Mouse (Mus musculus): Measurements from ENCODE around the gene Slc6a3. TPM values are rescaled to one million over a fixed set of nuclear protein-coding genes. Genes with fewer than 3 reads are reported as not detected.

Gene Slc6a3
- polyA plus RNA-seq, 1 experiment from 2014 or later, result 0.10 TPM

DNA sequence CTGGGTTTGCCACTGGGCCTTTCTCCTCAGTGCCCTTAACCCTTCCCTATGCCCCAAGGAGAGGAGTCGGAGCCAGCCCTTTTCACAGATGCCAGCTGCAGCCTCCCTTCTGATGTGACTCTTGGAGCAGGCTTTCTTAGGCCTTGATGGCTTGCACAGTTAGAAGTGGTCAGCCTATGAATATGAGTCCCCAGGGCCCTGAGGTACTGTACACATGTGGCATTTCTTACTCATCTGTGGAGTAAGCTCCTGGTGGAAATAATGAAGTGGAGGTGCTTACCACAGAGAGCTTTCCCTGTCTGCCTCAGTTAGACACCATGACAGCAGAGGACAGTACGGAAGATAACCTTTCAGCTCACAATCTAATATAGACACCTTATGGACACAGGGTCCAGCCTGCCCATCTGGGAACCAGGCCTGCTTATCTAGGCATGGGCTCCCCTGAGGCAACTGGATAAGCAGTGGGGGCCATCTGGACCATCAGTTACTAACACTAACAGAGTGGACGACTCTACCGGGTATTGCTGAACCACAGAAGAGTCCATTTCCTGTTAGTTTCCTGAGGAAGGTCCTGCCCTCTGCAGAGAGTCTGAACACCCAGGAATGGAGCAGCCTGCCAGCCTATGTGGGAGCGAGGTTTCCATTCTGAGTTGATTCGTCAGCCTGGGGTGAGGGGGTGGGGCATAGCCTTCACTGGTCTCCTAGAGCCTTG lies 36.5 kb upstream of the Slc6a3 start:
- Histone ChIP-seq H3K27me3 (ENCODE audit: control insufficient read depth, insufficient read depth, low read length) (no peaks in the 10 kb centered on the region), H3K9ac (replicated peaks; ENCODE audit: low read length) (no peak overlapping the region), H3K4me1 (ENCODE audit: control insufficient read depth, insufficient read depth, low read length) (no peaks in the 10 kb centered on the region), H3K4me3 (ENCODE audit: low read depth, low read length) (no peak overlapping the region), H3K9me3 (replicated peaks; ENCODE audit: control insufficient read depth, low read length) (no peaks in the 10 kb centered on the region), H3K27ac (replicated peaks; ENCODE audit: low read depth, low read length) (no peak overlapping the region), H3K4me2 (ENCODE audit: low read depth, low read length) (no peak overlapping the region), H3K36me3 (replicated peaks; ENCODE audit: control insufficient read depth, insufficient read depth, low read depth, low read length) (no peaks in the 10 kb centered on the region; the same call in 1 of the 2 replicates)
- no peak for DNase-seq (ENCODE audit: low spot score)
- no peak for ATAC-seq (replicated peaks; ENCODE audit: insufficient number of reproducible peaks, low FRiP score, low TSS enrichment, low read depth)
- WGBS, result 75% methylated on average over 6 of the region's 6 CpGs

- DNase-seq (ENCODE audit: low spot score) (peak; percentile 30), ATAC-seq (replicated peaks; ENCODE audit: insufficient number of reproducible peaks, low FRiP score, low TSS enrichment, low read depth) (no peak)
- no peaks in the 10 kb centered on the region for H3K4me1 ChIP-seq (ENCODE audit: control insufficient read depth, insufficient read depth, low read length)
- no peak overlapping the region for H3K27ac ChIP-seq (replicated peaks; ENCODE audit: low read depth, low read length)
- H3K36me3 ChIP-seq (replicated peaks; ENCODE audit: control insufficient read depth, insufficient read depth, low read depth, low read length), result no peaks in the 10 kb centered on the region; the same call in 1 of the 2 replicates
- H3K9me3 ChIP-seq (replicated peaks; ENCODE audit: control insufficient read depth, low read length), result no peaks in the 10 kb centered on the region
- 62% methylated on average over 2 of the region's 2 CpGs for WGBS
- no peak overlapping the region for H3K4me3 ChIP-seq (ENCODE audit: low read depth, low read length)
- no peak overlapping the region for H3K4me2 ChIP-seq (ENCODE audit: low read depth, low read length)
- no peaks in the 10 kb centered on the region for H3K27me3 ChIP-seq (ENCODE audit: control insufficient read depth, insufficient read depth, low read length)
- no peak overlapping the region for H3K9ac ChIP-seq (replicated peaks; ENCODE audit: low read length)
These were observed 33.8 kb upstream of the Slc6a3 start for GRCm38 (mm10) chr13:73502719-73503118.

DNA sequence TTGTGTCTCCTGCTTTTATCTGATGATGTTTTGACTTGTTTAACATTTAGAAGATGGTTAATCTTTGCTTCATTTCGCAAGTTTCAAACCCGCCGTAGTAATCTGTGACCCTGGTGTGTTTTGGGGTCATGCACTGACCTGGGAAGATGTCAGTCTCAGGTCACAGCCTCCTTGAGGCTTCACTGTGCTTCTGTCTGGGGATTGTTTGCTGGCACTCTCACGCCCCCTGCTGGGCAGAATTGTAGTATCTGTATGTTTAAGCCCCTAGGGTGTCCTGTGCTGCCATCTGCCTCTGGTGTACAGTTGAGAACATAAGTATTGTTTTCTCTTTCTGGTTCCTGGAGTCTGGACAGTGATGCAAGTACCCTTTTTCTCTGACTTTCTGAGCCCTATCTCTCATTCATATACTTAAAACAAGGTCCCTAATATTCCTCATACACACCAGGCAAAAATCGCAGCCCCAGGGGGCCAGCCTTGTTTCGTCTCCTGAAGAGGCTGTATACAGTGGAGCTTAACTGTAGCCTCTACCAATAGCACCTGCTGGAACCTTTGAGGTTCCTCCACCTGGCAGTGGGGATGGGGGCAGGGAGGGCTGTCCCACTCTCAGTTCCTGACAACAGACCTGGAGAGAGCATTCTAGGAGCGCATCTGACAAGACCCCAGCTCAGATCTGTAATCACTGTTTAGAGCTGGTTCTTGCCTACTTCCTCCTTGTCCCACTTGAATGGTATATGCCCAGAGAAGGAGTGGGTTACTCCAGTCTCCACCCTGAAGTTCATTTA lies 30.7 kb upstream of the Slc6a3 start:
- Histone ChIP-seq H3K4me1 (ENCODE audit: control insufficient read depth, insufficient read depth, low read length) (no peaks in the 10 kb centered on the region), H3K9me3 (replicated peaks; ENCODE audit: control insufficient read depth, low read length) (no peaks in the 10 kb centered on the region), H3K36me3 (replicated peaks; ENCODE audit: control insufficient read depth, insufficient read depth, low read depth, low read length) (no peaks in the 10 kb centered on the region; the same call in 1 of the 2 replicates), H3K27me3 (ENCODE audit: control insufficient read depth, insufficient read depth, low read length) (no peaks in the 10 kb centered on the region), H3K4me2 (ENCODE audit: low read depth, low read length) (no peak overlapping the region), H3K4me3 (ENCODE audit: low read depth, low read length) (no peak overlapping the region), H3K27ac (replicated peaks; ENCODE audit: low read depth, low read length) (no peak overlapping the region), H3K9ac (replicated peaks; ENCODE audit: low read length) (no peak overlapping the region)
- ATAC-seq (replicated peaks; ENCODE audit: insufficient number of reproducible peaks, low FRiP score, low TSS enrichment, low read depth), result no peak
- DNase-seq (ENCODE audit: low spot score), result peak; percentile 74
- WGBS, result 64% methylated on average over 7 of the region's 7 CpGs

- H3K9me3 ChIP-seq (replicated peaks; ENCODE audit: control insufficient read depth, low read length), result no peaks in the 10 kb centered on the region
- H3K4me3 ChIP-seq (ENCODE audit: low read depth, low read length), result no peak overlapping the region
- H3K9ac ChIP-seq (replicated peaks; ENCODE audit: low read length), result no peak overlapping the region
- 86% methylated on average over 8 of the region's 8 CpGs for WGBS
- H3K4me2 ChIP-seq (ENCODE audit: low read depth, low read length), result no peak overlapping the region
- no peak overlapping the region for H3K27ac ChIP-seq (replicated peaks; ENCODE audit: low read depth, low read length)
- DNase-seq (ENCODE audit: low spot score) (no peak), ATAC-seq (replicated peaks; ENCODE audit: insufficient number of reproducible peaks, low FRiP score, low TSS enrichment, low read depth) (no peak)
- H3K27me3 ChIP-seq (ENCODE audit: control insufficient read depth, insufficient read depth, low read length), result no peaks in the 10 kb centered on the region
- H3K36me3 ChIP-seq (replicated peaks; ENCODE audit: control insufficient read depth, insufficient read depth, low read depth, low read length), result no peaks in the 10 kb centered on the region; the same call in 1 of the 2 replicates
- no peaks in the 10 kb centered on the region for H3K4me1 ChIP-seq (ENCODE audit: control insufficient read depth, insufficient read depth, low read length)
These were observed 27.6 kb upstream of the Slc6a3 start for GRCm38 (mm10) chr13:73508817-73509550.

- Histone ChIP-seq H3K4me1 (ENCODE audit: control insufficient read depth, insufficient read depth, low read length) (no peaks in the 10 kb centered on the region), H3K27me3 (ENCODE audit: control insufficient read depth, insufficient read depth, low read length) (no peaks in the 10 kb centered on the region), H3K9me3 (replicated peaks; ENCODE audit: control insufficient read depth, low read length) (no peaks in the 10 kb centered on the region), H3K4me2 (ENCODE audit: low read depth, low read length) (no peak overlapping the region), H3K36me3 (replicated peaks; ENCODE audit: control insufficient read depth, insufficient read depth, low read depth, low read length) (peaks cover 2% of the 10 kb centered on the region; the same call in 1 of the 2 replicates), H3K27ac (replicated peaks; ENCODE audit: low read depth, low read length) (no peak overlapping the region), H3K9ac (replicated peaks; ENCODE audit: low read length) (no peak overlapping the region), H3K4me3 (ENCODE audit: low read depth, low read length) (no peak overlapping the region)
- ATAC-seq (replicated peaks; ENCODE audit: insufficient number of reproducible peaks, low FRiP score, low TSS enrichment, low read depth), result no peak
- WGBS, result 85% methylated on average over 6 of the region's 6 CpGs
- no peak for DNase-seq (ENCODE audit: low spot score)
These were observed 26.7 kb upstream of the Slc6a3 start for GRCm38 (mm10) chr13:73509869-73510268.

DNA sequence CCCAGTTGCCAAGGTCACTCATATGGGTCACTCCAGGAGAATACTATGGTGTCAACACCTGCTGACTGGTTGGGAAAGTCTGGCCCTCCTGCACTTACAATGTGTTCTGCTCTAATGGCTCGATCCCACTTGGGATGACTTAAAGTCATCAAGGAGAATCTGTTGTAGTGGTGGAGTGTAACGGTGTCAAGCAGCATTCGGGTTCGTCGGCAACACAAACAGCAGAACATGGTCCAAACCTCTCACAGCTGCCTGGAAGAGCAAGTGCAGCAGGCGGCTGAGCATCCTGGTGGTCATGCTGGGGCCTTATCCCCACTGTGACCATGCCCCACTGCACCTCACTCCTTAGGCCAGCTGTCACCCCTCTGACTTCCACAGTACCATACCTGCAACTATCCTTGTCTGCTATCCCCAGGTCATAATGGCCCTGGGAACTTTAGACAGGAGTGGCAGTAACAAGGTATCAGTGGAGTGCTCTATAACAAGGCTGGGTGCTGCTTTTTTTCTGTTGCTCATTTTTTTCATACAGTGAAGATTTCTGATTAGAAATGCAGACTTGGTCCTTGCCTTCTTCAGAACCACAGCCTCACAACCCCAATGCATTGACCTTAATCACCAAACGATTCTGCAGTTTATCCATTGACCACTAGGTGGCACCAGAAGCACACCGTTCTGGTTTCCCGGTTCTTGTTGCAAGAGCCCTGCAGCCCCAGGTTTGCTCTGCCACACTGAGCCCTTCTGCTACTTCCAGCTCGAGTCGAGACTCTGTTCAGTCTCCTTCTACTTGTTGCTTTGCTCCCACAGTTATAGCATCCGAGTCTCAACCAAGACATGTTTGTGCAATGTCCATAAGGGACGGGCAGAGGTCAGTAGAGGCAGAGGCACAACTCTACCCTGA lies 23.5 kb upstream of the Slc6a3 start:
- H3K4me2 ChIP-seq (ENCODE audit: low read depth, low read length), result no peak overlapping the region
- H3K9me3 ChIP-seq (replicated peaks; ENCODE audit: control insufficient read depth, low read length), result no peaks in the 10 kb centered on the region
- no peaks in the 10 kb centered on the region for H3K4me1 ChIP-seq (ENCODE audit: control insufficient read depth, insufficient read depth, low read length)
- H3K36me3 ChIP-seq (replicated peaks; ENCODE audit: control insufficient read depth, insufficient read depth, low read depth, low read length), result peaks cover 2% of the 10 kb centered on the region
- DNase-seq (ENCODE audit: low spot score) (peak; percentile 91), ATAC-seq (replicated peaks; ENCODE audit: insufficient number of reproducible peaks, low FRiP score, low TSS enrichment, low read depth) (no peak)
- H3K4me3 ChIP-seq (ENCODE audit: low read depth, low read length), result no peak overlapping the region
- no peak overlapping the region for H3K9ac ChIP-seq (replicated peaks; ENCODE audit: low read length)
- H3K27me3 ChIP-seq (ENCODE audit: control insufficient read depth, insufficient read depth, low read length), result no peaks in the 10 kb centered on the region
- 59% methylated on average over 13 of the region's 13 CpGs for whole genome bisulfite sequencing
- no peak overlapping the region for H3K27ac ChIP-seq (replicated peaks; ENCODE audit: low read depth, low read length)

DNA sequence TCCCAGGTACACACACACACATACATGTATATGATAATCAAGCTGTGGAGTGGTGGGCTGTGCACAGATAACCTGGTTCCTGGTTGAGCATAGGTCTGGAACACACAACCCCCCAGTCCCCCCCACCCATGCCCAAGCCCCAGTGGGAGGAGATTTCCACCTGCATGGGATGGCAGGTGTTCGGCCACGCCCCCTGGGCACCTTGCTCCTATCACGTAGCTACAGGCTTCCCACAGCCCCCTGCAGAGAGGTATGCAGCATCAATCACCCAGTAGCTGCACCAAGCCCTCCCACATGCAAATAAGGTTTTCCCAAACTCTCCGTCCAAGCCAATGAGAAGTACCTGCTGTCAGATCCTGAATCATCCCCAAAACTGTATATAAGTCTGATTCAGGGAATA lies 19.7 kb upstream of the Slc6a3 start:
- ATAC-seq (replicated peaks; ENCODE audit: insufficient number of reproducible peaks, low FRiP score, low TSS enrichment, low read depth), result no peak
- Histone ChIP-seq H3K9ac (replicated peaks; ENCODE audit: low read length) (no peak overlapping the region), H3K27ac (replicated peaks; ENCODE audit: low read depth, low read length) (no peak overlapping the region), H3K4me3 (ENCODE audit: low read depth, low read length) (no peak overlapping the region), H3K36me3 (replicated peaks; ENCODE audit: control insufficient read depth, insufficient read depth, low read depth, low read length) (peaks cover 2% of the 10 kb centered on the region), H3K27me3 (ENCODE audit: control insufficient read depth, insufficient read depth, low read length) (no peaks in the 10 kb centered on the region), H3K4me2 (ENCODE audit: low read depth, low read length) (no peak overlapping the region), H3K4me1 (ENCODE audit: control insufficient read depth, insufficient read depth, low read length) (no peaks in the 10 kb centered on the region), H3K9me3 (replicated peaks; ENCODE audit: control insufficient read depth, low read length) (no peaks in the 10 kb centered on the region)
- 72% methylated on average over 4 of the region's 4 CpGs for WGBS
- no peak for DNase-seq (ENCODE audit: low spot score)

Data from embryonic facial prominence, embryonic 11.5 days (tissue).